ENCODE assay signal across 31 mouse cellular contexts in the genomic region with DNA sequence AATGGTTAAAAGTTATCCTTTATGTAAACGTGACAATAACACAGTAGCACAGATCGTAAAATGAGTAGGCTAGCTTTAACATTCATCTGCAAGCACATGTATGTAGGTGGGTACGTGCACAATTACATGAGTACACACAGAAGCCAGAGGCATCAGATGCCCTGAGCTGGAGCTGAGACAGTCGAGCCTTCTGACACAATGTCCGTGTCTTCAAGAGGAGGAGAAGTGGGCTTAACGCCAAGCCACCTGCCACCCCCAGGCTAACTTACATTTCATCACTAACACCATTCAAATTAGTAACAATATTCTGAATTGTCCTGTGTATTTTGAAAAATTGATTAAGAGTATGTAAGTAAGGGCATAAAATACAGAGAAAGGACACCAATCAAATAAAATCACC. TPM values are rescaled to one million over a fixed set of nuclear protein-coding genes. Genes with fewer than 3 reads are reported as not detected.
A peak's percentile ranks its signal among the peaks of the same experiment; 100 is the strongest.
DNase-seq lines count a peak whose midpoint lies in the region; ATAC-seq and TF ChIP-seq lines count a peak whose summit lies in the region.
"Had no signal": no experiment of that assay in that cellular context is flagged by ENCODE, and none has a peak within 500 bp of the region (broad histone marks: within the 10 kb centered on the region; RNA-seq: fewer than 3 reads in every experiment).

No protein-coding gene starts in this region.

- H3K4me2 ChIP-seq in lung, postnatal 0 days (replicated peaks; ENCODE audit: low read depth, low read length), result no peak overlapping the region
- H3K4me2 ChIP-seq: embryonic facial prominence, embryonic 12.5 days; embryonic facial prominence, embryonic 15.5 days; forebrain, embryonic 13.5 days; heart, embryonic 12.5 days; heart, embryonic 15.5 days; hindbrain, embryonic 13.5 days; intestine, embryonic 15.5 days had no signal

- no peak for ATAC-seq in lung, postnatal 0 days
- ATAC-seq: forebrain, embryonic 13.5 days; forebrain, postnatal 0 days; hindbrain, embryonic 16.5 days; intestine, embryonic 15.5 days; Patski had no signal

- no peak overlapping the region for H3K9ac ChIP-seq in lung, postnatal 0 days (replicated peaks; ENCODE audit: low read depth)
- H3K9ac ChIP-seq: embryonic facial prominence, embryonic 12.5 days; embryonic facial prominence, embryonic 15.5 days; forebrain, embryonic 13.5 days; forebrain, postnatal 0 days; heart, embryonic 12.5 days; heart, embryonic 15.5 days; hindbrain, embryonic 13.5 days; intestine, embryonic 15.5 days had no signal

- no peaks in the 10 kb centered on the region for H3K27me3 ChIP-seq in lung, postnatal 0 days (replicated peaks; ENCODE audit: insufficient read depth, low read length)
- H3K27me3 ChIP-seq in limb, embryonic 10.5 days (ENCODE audit: low read depth, poor library complexity, severe bottlenecking), result no peaks in the 10 kb centered on the region
- H3K27me3 ChIP-seq: CH12.LX; embryonic facial prominence, embryonic 12.5 days; embryonic facial prominence, embryonic 15.5 days; forebrain, embryonic 13.5 days; heart, embryonic 12.5 days; heart, embryonic 15.5 days; hindbrain, embryonic 13.5 days; intestine, embryonic 15.5 days; Patski had no signal

- WGBS in lung, postnatal 0 days, result 58% methylated on average over 6 of the region's 6 CpGs
- 85% methylated on average over 6 of the region's 6 CpGs for WGBS in limb, embryonic 10.5 days

- no peak overlapping the region for H3K4me3 ChIP-seq in lung, postnatal 0 days (ENCODE audit: low read depth, low read length)
- H3K4me3 ChIP-seq in limb, embryonic 10.5 days, result no peak overlapping the region
- H3K4me3 ChIP-seq: embryonic facial prominence, embryonic 12.5 days; embryonic facial prominence, embryonic 15.5 days; forebrain, embryonic 10.5 days; forebrain, embryonic 13.5 days; gastrocnemius, adult 2 months; heart, embryonic 12.5 days; heart, embryonic 15.5 days; hindbrain, embryonic 10.5 days; hindbrain, embryonic 13.5 days; intestine, embryonic 15.5 days had no signal

- TF ChIP-seq EP300 in lung, postnatal 0 days (IDR thresholded peaks at IDR 0.05), result no peak

- peaks cover 6% of the 10 kb centered on the region for H3K9me3 ChIP-seq in lung, postnatal 0 days (ENCODE audit: low read length)
- H3K9me3 ChIP-seq in limb, embryonic 10.5 days (replicated peaks), result peaks cover 9% of the 10 kb centered on the region
- H3K9me3 ChIP-seq: heart, embryonic 15.5 days had no signal

- DNase-seq in cerebellum, adult 9-10 months, result peak; percentile 37
- DNase-seq in cerebellum, adult 11-12 months, result no peak
- peak; percentile 45 to 49 for DNase-seq in cerebellum, postnatal 14 days
- no peak for DNase-seq in cerebellum, adult 8-10 months
- DNase-seq in brain, adult 2 months (ENCODE audit: low read depth, low spot score), result peak; percentile 53
- DNase-seq in cerebellum, postnatal 36 days, result peak; percentile 21 to 27
- no peak for DNase-seq in lung, postnatal 0 days (ENCODE audit: low spot score)
- no peak for DNase-seq in limb, embryonic 10.5 days (ENCODE audit: low spot score)
- DNase-seq: adrenal gland, postnatal 10 days; adrenal gland, postnatal 36 days; B cell, adult 2 months; forebrain, postnatal 0 days; gastrocnemius, adult 2 months; gastrocnemius, postnatal 14 days; heart, adult 18-20 months; heart, postnatal 10 days; heart, postnatal 36 days; kidney, adult 11 months; kidney, adult 8-10 months had no signal

- TF ChIP-seq CTCF in lung, postnatal 0 days (IDR thresholded peaks at IDR 0.05), result no peak

- peaks cover 5% of the 10 kb centered on the region; the same call in 1 of the 2 replicates for H3K4me1 ChIP-seq in lung, postnatal 0 days (ENCODE audit: insufficient read depth, low read depth, low read length)
- peaks cover 6% of the 10 kb centered on the region for H3K4me1 ChIP-seq in limb, embryonic 10.5 days

- no peak overlapping the region for H3K27ac ChIP-seq in lung, postnatal 0 days (ENCODE audit: low read length)
- H3K27ac ChIP-seq in limb, embryonic 10.5 days, result no peak overlapping the region
- H3K27ac ChIP-seq: embryonic facial prominence, embryonic 12.5 days; embryonic facial prominence, embryonic 15.5 days; forebrain, embryonic 10.5 days; forebrain, embryonic 13.5 days; gastrocnemius, adult 2 months; heart, embryonic 15.5 days; hindbrain, embryonic 10.5 days; hindbrain, embryonic 13.5 days; intestine, embryonic 15.5 days had no signal

- H3K36me3 ChIP-seq in lung, postnatal 0 days (ENCODE audit: insufficient read depth, low read length), result peaks cover 22% of the 10 kb centered on the region
- peaks cover 34% of the 10 kb centered on the region for H3K36me3 ChIP-seq in limb, embryonic 10.5 days

RNA-seq across cellular contexts. Expression of a gene that starts 40.6 kb away (rescaled TPM):
- 22.0 and 25.1 TPM in 2 replicates for polyA plus RNA-seq in lung, postnatal 0 days (2015; fragmentation: Nextera tagmentation; extraction: Ambion mirVana)
- polyA plus RNA-seq in limb, embryonic 10.5 days (2016; fragmentation: Nextera tagmentation; extraction: Ambion mirVana), result 14.9 and 16.4 TPM in 2 replicates

Comparison
In these comparisons a context has a peak if more than half of its experiments do, and no peak if none do; other contexts are left out.
1. DNase-seq: peak in cerebellum, adult 9-10 months (single experiment), cerebellum, postnatal 14 days (2 of 2), brain, adult 2 months (single experiment) and cerebellum, postnatal 36 days (2 of 2); none in cerebellum, adult 11-12 months (single experiment), cerebellum, adult 8-10 months (single experiment), lung, postnatal 0 days (single experiment) and limb, embryonic 10.5 days (single experiment).